Mouse (Mus musculus): ENCODE measurements around the gene Trp53i13. TPM values are rescaled to one million over a fixed set of nuclear protein-coding genes. Genes with fewer than 3 reads are reported as not detected.

The Trp53i13 gene
- polyA plus RNA-seq, 1 experiment = 26.4 TPM

GRCm38 (mm10) chr11:77493512-77494343, 22.1 kb downstream of the Trp53i13 start, which contains the start of gene Git1:
Gene Git1, plus strand, starts transcription at chr11:77493562.
- no peak for TF ChIP-seq CTCF (IDR thresholded peaks at IDR 0.05; ENCODE audit: borderline replicate concordance, insufficient read depth, low read length)
- TF ChIP-seq POLR2A (IDR thresholded peaks at IDR 0.05; ENCODE audit: low read depth, low read length) = 0 out of 2 replicates have a peak, but pooled peaks have one; percentile 7
- Histone ChIP-seq H3K4me3 (ENCODE audit: insufficient read depth, low read length) (peak within 1 kb of the TSS; percentile 78), H3K4me1 (ENCODE audit: control insufficient read depth, insufficient read depth, low read length) (peaks cover 31% of the 10 kb centered on the region), H3K27ac (ENCODE audit: insufficient read depth, low read length) (peak within 1 kb of the TSS; percentile 89)

GRCm38 (mm10) chr11:77492911-77493332, 22.9 kb downstream of the Trp53i13 start:
- peaks cover 24% of the 10 kb centered on the region for H3K4me1 ChIP-seq (ENCODE audit: control insufficient read depth, insufficient read depth, low read length)

GRCm38 (mm10) chr11:77492311-77492871, 23.4 kb downstream of the Trp53i13 start:
- H3K27ac ChIP-seq (ENCODE audit: insufficient read depth, low read length) = peak overlapping the region; percentile 91
- peak overlapping the region; percentile 78 for H3K4me3 ChIP-seq (ENCODE audit: insufficient read depth, low read length)
- H3K4me1 ChIP-seq (ENCODE audit: control insufficient read depth, insufficient read depth, low read length) = peaks cover 21% of the 10 kb centered on the region
- TF ChIP-seq CTCF (IDR thresholded peaks at IDR 0.05; ENCODE audit: borderline replicate concordance, insufficient read depth, low read length) = no peak
- TF ChIP-seq POLR2A (IDR thresholded peaks at IDR 0.05; ENCODE audit: low read depth, low read length) = peak; percentile 20; the same call in 1 of the 2 replicates

More at GRCm38 (mm10) chr11:77492911-77493332, 22.9 kb downstream of the Trp53i13 start:
- Histone ChIP-seq H3K4me3 (ENCODE audit: insufficient read depth, low read length) (peak overlapping the region; percentile 78), H3K27ac (ENCODE audit: insufficient read depth, low read length) (peak overlapping the region; percentile 89)
- TF ChIP-seq POLR2A (IDR thresholded peaks at IDR 0.05; ENCODE audit: low read depth, low read length) (0 out of 2 replicates have a peak, but pooled peaks have one; percentile 51), CTCF (IDR thresholded peaks at IDR 0.05; ENCODE audit: borderline replicate concordance, insufficient read depth, low read length) (no peak)

GRCm38 (mm10) chr11:77491502-77492291, 24.1 kb downstream of the Trp53i13 start:
- Histone ChIP-seq H3K4me3 (ENCODE audit: insufficient read depth, low read length) (peak overlapping the region; percentile 78; the same call in 1 of the 2 replicates), H3K4me1 (ENCODE audit: control insufficient read depth, insufficient read depth, low read length) (peaks cover 21% of the 10 kb centered on the region), H3K27ac (ENCODE audit: insufficient read depth, low read length) (peak overlapping the region; percentile 91)
- TF ChIP-seq CTCF (IDR thresholded peaks at IDR 0.05; ENCODE audit: borderline replicate concordance, insufficient read depth, low read length) = no peak
- peak; percentile 74 for TF ChIP-seq POLR2A (IDR thresholded peaks at IDR 0.05; ENCODE audit: low read depth, low read length)

- peak; percentile 87 for TF ChIP-seq CTCF (IDR thresholded peaks at IDR 0.05; ENCODE audit: borderline replicate concordance, insufficient read depth, low read length)
- peak; percentile 37 for TF ChIP-seq POLR2A (IDR thresholded peaks at IDR 0.05; ENCODE audit: low read depth, low read length)
Observed at GRCm38 (mm10) chr11:77491123-77491501, 24.7 kb downstream of the Trp53i13 start.

GRCm38 (mm10) chr11:77490451-77490850, 25.3 kb downstream of the Trp53i13 start:
- Histone ChIP-seq H3K4me1 (ENCODE audit: control insufficient read depth, insufficient read depth, low read length) (peaks cover 18% of the 10 kb centered on the region), H3K4me3 (ENCODE audit: insufficient read depth, low read length) (no peak overlapping the region), H3K27ac (ENCODE audit: insufficient read depth, low read length) (peak overlapping the region; percentile 60)
- TF ChIP-seq CTCF (IDR thresholded peaks at IDR 0.05; ENCODE audit: borderline replicate concordance, insufficient read depth, low read length) = no peak
- no peak for TF ChIP-seq POLR2A (IDR thresholded peaks at IDR 0.05; ENCODE audit: low read depth, low read length)

More at GRCm38 (mm10) chr11:77491123-77491501, 24.7 kb downstream of the Trp53i13 start:
- peak overlapping the region; percentile 91 for H3K27ac ChIP-seq (ENCODE audit: insufficient read depth, low read length)
- H3K4me1 ChIP-seq (ENCODE audit: control insufficient read depth, insufficient read depth, low read length) = peaks cover 21% of the 10 kb centered on the region
- H3K4me3 ChIP-seq (ENCODE audit: insufficient read depth, low read length) = peak overlapping the region; percentile 7; the same call in 1 of the 2 replicates

GRCm38 (mm10) chr11:77489591-77490235, 26.1 kb downstream of the Trp53i13 start, which contains the start of gene Ankrd13b:
Gene Ankrd13b, minus strand, starts transcription at chr11:77489678.
- H3K4me3 ChIP-seq (ENCODE audit: insufficient read depth, low read length) = peak within 1 kb of the TSS; percentile 58
- TF ChIP-seq CTCF (IDR thresholded peaks at IDR 0.05; ENCODE audit: borderline replicate concordance, insufficient read depth, low read length) = no peak
- TF ChIP-seq POLR2A (IDR thresholded peaks at IDR 0.05; ENCODE audit: low read depth, low read length) = peak; percentile 41; the same call in 1 of the 2 replicates
- peaks cover 11% of the 10 kb centered on the region for H3K4me1 ChIP-seq (ENCODE audit: control insufficient read depth, insufficient read depth, low read length)
- peak within 1 kb of the TSS; percentile 60 for H3K27ac ChIP-seq (ENCODE audit: insufficient read depth, low read length)

- Histone ChIP-seq H3K27ac (ENCODE audit: insufficient read depth, low read length) (no peak overlapping the region), H3K4me1 (ENCODE audit: control insufficient read depth, insufficient read depth, low read length) (peaks cover 8% of the 10 kb centered on the region; the same call in 1 of the 2 replicates), H3K4me3 (ENCODE audit: insufficient read depth, low read length) (peak overlapping the region; percentile 58)
- no peak for TF ChIP-seq POLR2A (IDR thresholded peaks at IDR 0.05; ENCODE audit: low read depth, low read length)
- TF ChIP-seq CTCF (IDR thresholded peaks at IDR 0.05; ENCODE audit: borderline replicate concordance, insufficient read depth, low read length) = no peak
Observed at GRCm38 (mm10) chr11:77488771-77489581, 26.8 kb downstream of the Trp53i13 start.
